Mouse (Mus musculus) bone marrow, adult 2 months (tissue): ENCODE results near the gene Golph3. TPM values are rescaled to one million over a fixed set of nuclear protein-coding genes. Genes with fewer than 3 reads are reported as not detected.

Source experiments
- H3K27ac ChIP-seq: fragments of 200-500 bp; 2 replicates; pipeline ENCODE4 v1.5.1; 2012; ENCODE audit warnings: low read depth, mild to moderate bottlenecking, control low read depth, inconsistent platforms, low read length; ENCODE audit not compliant: control insufficient read depth, poor library complexity, insufficient read depth
- H3K4me1 ChIP-seq: fragments of 200-500 bp; 2 replicates; pipeline ENCODE4 v1.6.1; 2011; ENCODE audit warnings: low read length; ENCODE audit not compliant: control insufficient read depth, insufficient read depth
- H3K4me3 ChIP-seq: fragments of 200-500 bp; replicated peaks from 2 replicates; pipeline ENCODE3; 2011; ENCODE audit warnings: mild to moderate bottlenecking, low read depth, low read length, control low read depth; ENCODE audit not compliant: control insufficient read depth
- CTCF ChIP-seq: fragments of 200-500 bp; IDR thresholded peaks from 2 replicates; pipeline ENCODE4 v1.5.1; 2011; ENCODE audit warnings: low read length, control low read depth; ENCODE audit not compliant: control insufficient read depth, insufficient read depth
- POLR2A ChIP-seq: fragments of 200-500 bp; IDR thresholded peaks from 2 replicates; pipeline ENCODE4 v1.6.1; 2011; ENCODE audit warnings: low read depth, mild to moderate bottlenecking, control low read depth, low read length, borderline replicate concordance; ENCODE audit not compliant: control insufficient read depth
- WGBS: fragments of 180-500 bp; shearing (Covaris S2); methylation state at CpG from one replicate; pipeline ENCODE4 v1.1.7; 2018; 5-methylcytosine and 5-hydroxymethylcytosine counted together
- polyA plus RNA-seq: library from polyadenylated mRNA; stranded (reverse); fragments of >200 nt; gene quantifications from 2 replicates; pipeline ENCODE4 v1.2.4, GENCODE M21; 2011; ENCODE audit warnings: low replicate concordance; ENCODE audit not compliant: missing spikeins, insufficient read depth, insufficient read length

Gene Golph3
- polyA plus RNA-seq, 1 experiment, result 27.1 TPM

DNA sequence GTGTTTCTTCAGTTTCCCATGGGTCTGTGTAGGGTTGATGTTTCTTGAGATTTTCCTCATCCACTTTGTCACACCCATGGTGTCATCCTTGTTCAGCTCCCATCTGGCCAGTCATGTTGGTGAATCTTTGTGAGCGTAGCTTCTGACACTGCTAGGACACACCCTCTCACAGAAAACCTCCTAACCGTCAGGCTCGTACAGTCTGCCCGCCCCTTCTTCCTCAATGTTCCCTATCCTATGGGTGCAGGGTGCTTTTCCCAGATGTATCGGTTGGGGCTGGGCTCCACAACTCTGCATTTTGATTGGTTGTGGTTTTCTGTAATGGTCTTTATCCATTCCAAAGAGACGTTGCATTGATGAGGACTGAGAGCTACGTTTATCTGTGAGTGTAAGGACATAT, 30.9 kb upstream of the Golph3 start:
- H3K4me1 ChIP-seq, result no peaks in the 10 kb centered on the region
- WGBS, result 84% methylated on average over 7 of the region's 7 CpGs
- TF ChIP-seq CTCF (no peak), POLR2A (no peak)
- no peak overlapping the region for H3K27ac ChIP-seq
- no peak overlapping the region for H3K4me3 ChIP-seq

DNA sequence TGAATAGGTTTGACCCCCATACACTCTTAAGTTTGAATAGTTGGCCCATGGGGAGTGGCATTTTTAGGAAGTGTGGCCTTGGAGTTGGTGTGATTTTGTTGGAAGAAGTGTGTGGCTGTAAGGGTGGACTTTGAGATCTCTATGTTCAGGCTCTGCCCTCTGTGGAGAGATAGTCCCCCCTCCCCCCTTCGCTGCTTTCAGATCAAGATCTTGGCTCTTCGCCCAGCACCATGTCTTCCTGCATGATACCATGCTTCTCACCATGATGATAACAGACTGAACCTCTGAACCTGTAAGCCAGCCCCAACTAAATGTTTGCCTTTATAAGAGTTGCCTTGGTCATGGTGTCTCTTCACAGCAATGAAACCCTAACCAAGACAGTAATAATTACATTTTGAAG, 29.5 kb upstream of the Golph3 start:
- TF ChIP-seq CTCF (no peak), POLR2A (no peak)
- no peaks in the 10 kb centered on the region for H3K4me1 ChIP-seq
- no peak overlapping the region for H3K27ac ChIP-seq
- WGBS, result 72% methylated on average over 2 of the region's 2 CpGs
- H3K4me3 ChIP-seq, result no peak overlapping the region

GRCm38 (mm10) chr15:12296228-12296627, 25.0 kb upstream of the Golph3 start:
- no peak for TF ChIP-seq POLR2A
- TF ChIP-seq CTCF, result no peak
- 50% methylated on average over 2 of the region's 2 CpGs for WGBS
- Histone ChIP-seq H3K4me3 (no peak overlapping the region), H3K4me1 (no peaks in the 10 kb centered on the region; the same call in 1 of the 2 replicates), H3K27ac (no peak overlapping the region)

GRCm38 (mm10) chr15:12298231-12298737, 23.0 kb upstream of the Golph3 start:
- Histone ChIP-seq H3K4me1 (no peaks in the 10 kb centered on the region; the same call in none of the 2 replicates), H3K27ac (no peak overlapping the region), H3K4me3 (no peak overlapping the region)
- TF ChIP-seq POLR2A, result no peak
- TF ChIP-seq CTCF, result no peak
- 67% methylated on average over 7 of the region's 7 CpGs for WGBS

DNA sequence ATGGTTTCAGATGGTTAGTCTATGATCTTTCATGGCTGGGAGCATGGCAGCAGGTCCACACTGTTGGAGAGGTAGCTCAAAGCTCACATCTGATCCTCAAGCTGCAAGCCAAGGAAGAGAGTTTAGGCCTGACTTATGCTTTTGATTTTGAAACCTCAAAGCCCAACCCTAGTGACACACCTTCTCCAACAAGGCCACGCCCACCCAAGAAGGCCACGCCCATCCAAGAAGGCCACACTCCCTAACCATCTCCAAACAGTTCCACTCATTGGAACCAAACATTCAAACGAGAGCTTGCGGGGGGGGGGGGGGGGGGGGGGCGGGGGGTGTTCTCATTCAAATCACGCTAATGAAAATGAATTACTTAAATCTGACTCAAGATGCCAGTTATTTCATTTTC, 19.5 kb upstream of the Golph3 start:
- Histone ChIP-seq H3K4me1 (no peaks in the 10 kb centered on the region; the same call in none of the 2 replicates), H3K4me3 (no peak overlapping the region), H3K27ac (no peak overlapping the region)
- TF ChIP-seq POLR2A, result no peak
- TF ChIP-seq CTCF, result no peak
- 76% methylated on average over 6 of the region's 6 CpGs for WGBS

DNA sequence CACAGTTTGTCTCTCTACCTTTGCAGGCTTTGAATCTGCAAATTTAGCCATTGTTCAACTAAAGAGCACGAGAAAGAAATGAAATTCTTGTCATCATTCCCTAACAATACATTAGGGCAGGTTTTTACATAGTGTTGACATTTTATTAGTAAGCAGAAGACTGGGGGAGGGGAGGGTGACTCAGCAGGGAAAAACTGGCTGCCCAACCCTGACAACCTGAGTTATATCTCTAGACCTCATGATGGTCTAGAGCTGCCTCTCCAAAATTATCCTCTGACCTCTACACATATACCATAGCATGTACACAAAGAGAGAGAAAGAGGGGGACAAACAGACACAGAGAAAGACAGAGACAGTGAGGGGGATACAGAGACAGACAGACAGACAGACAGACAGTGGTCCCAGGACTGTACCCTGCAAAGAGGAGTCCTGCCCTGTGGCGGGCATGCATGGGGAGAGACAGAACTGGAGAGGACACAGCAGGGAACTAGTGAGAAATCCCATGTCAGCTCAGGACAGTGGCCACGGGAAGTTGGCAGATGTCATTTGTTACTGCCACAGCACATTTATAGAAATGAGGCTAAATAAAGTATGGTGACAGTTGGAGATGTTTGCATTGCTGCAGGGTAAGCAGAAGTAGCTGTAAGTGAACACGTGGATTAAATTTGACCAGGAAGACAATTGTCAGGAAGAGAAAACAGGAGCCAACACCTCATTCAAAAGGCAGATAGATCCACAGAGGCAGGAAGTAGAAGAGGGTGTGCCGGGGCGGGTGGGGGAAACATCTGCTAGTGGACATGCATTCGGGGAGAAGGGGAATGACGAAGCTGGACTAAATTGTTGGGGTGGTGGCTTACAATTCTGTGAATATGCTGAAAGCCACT, 14.8 kb upstream of the Golph3 start:
- 11% methylated on average over 8 of the region's 8 CpGs for WGBS
- no peak overlapping the region for H3K4me3 ChIP-seq
- no peak overlapping the region for H3K27ac ChIP-seq
- no peak for TF ChIP-seq POLR2A
- no peak for TF ChIP-seq CTCF
- H3K4me1 ChIP-seq, result no peaks in the 10 kb centered on the region; the same call in 1 of the 2 replicates

DNA sequence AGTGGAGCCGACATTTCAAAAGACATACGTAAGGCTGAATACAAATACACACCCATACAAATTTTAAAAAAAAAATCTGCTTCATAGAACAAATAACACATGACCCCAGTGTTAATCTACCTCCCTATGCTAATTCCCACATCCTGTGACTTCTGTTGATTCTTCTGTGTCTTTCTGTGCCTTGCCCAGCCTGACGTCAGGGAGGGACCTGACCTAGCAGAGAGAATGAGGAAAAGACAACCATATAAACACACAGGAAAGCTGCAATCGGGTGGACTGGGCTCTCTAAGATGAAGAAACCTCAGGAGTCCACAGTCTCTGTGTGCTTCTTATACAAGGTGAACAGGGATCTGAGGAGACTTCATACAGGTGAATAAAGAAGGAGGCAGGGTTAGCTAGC, 14.1 kb upstream of the Golph3 start:
- TF ChIP-seq POLR2A, result no peak
- no peak for TF ChIP-seq CTCF
- Histone ChIP-seq H3K27ac (no peak overlapping the region), H3K4me3 (no peak overlapping the region), H3K4me1 (no peaks in the 10 kb centered on the region; the same call in 1 of the 2 replicates)
- 36% methylated on average over 4 of the region's 4 CpGs for WGBS

GRCm38 (mm10) chr15:12308539-12308938, 12.7 kb upstream of the Golph3 start:
- no peak for TF ChIP-seq CTCF
- TF ChIP-seq POLR2A, result no peak
- H3K4me3 ChIP-seq, result no peak overlapping the region
- H3K27ac ChIP-seq, result no peak overlapping the region
- 72% methylated on average over 5 of the region's 5 CpGs for WGBS
- H3K4me1 ChIP-seq, result no peaks in the 10 kb centered on the region; the same call in 1 of the 2 replicates

DNA sequence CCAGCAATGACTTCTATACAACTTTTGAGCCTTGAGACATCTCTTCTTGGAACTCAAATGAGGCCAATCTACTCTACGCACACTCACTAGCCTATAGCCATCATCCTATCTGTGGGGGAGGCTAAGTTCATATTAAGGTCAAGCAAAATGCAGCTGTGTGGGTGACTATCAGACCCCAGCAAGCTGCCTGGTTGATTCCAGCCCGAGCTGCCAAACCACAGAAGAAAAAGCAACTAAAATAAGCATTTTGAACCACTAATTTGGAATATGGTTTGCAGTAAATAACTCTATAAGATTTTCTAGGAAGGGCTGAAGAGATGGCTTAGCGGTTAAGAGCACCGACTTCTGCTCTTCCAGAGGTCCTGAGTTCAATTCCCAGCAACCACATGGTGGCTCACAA, 10.6 kb upstream of the Golph3 start:
- TF ChIP-seq POLR2A (no peak), CTCF (no peak)

GRCm38 (mm10) chr15:12311465-12311864, 9.8 kb upstream of the Golph3 start:
- Histone ChIP-seq H3K4me3 (no peak overlapping the region), H3K4me1 (no peaks in the 10 kb centered on the region; the same call in 1 of the 2 replicates), H3K27ac (no peak overlapping the region)
- TF ChIP-seq POLR2A (no peak), CTCF (no peak)
- WGBS, result 56% methylated on average over 7 of the region's 7 CpGs

More for the DNA sequence above, 10.6 kb upstream of the Golph3 start:
- Histone ChIP-seq H3K27ac (no peak overlapping the region), H3K4me3 (no peak overlapping the region), H3K4me1 (no peaks in the 10 kb centered on the region; the same call in 1 of the 2 replicates)
- 48% methylated on average over 4 of the region's 4 CpGs for WGBS
